Mouse (Mus musculus) bone marrow macrophage, adult 2 months (primary cell): ENCODE measurements around the gene Med13l.

Experiments used
- CTCF ChIP-seq: IDR thresholded peaks from 2 replicates; pipeline ENCODE4 v1.5.1; 2012; ENCODE audit warnings: low read depth, mild to moderate bottlenecking, low read length, moderate library complexity
- POLR2A ChIP-seq: IDR thresholded peaks from 2 replicates; pipeline ENCODE4 v1.6.1; 2012; ENCODE audit warnings: mild to moderate bottlenecking, low read depth, low read length, borderline replicate concordance

GRCm38 (mm10) chr5:118575909-118576308, 15.4 kb downstream of the Med13l start:
- TF ChIP-seq CTCF (no peak), POLR2A (no peak)
